Mouse (Mus musculus) limb, embryonic 14.5 days (tissue): ENCODE results near the gene Tacc2. TPM values are rescaled to one million over a fixed set of nuclear protein-coding genes. Genes with fewer than 3 reads are reported as not detected.

Experiments
- ATAC-seq: fragments of 200-750 bp; cut with Nextera tagmentation; 2 replicates; pipeline ENCODE4 v1.8.0; 2017; ENCODE audit warnings: low read depth, moderate number of reproducible peaks, moderate TSS enrichment; ENCODE audit not compliant: low FRiP score
- DNase-seq: peaks from one replicate; pipeline ENCODE4 v3.0.0-alpha.2; 2015; ENCODE audit warnings: low spot score
- H3K27ac ChIP-seq: fragments of 300-500 bp; sonication (generic); replicated peaks from 2 replicates; pipeline ENCODE4 v1.5.1; 2014; ENCODE audit warnings: low read depth, mild to moderate bottlenecking, low read length, moderate library complexity, mixed read lengths
- H3K27me3 ChIP-seq: fragments of 300-500 bp; sonication (generic); 2 replicates; pipeline ENCODE4 v1.6.1; 2014; ENCODE audit warnings: low read length, mixed read lengths; ENCODE audit not compliant: control insufficient read depth, insufficient read depth
- H3K36me3 ChIP-seq: fragments of 300-500 bp; sonication (generic); 2 replicates; pipeline ENCODE4 v1.6.1; 2014; ENCODE audit warnings: mild to moderate bottlenecking, low read length, moderate library complexity, mixed read lengths; ENCODE audit not compliant: control insufficient read depth, insufficient read depth
- H3K4me1 ChIP-seq: fragments of 300-500 bp; sonication (generic); 2 replicates; pipeline ENCODE4 v1.6.1; 2014; ENCODE audit warnings: antibody characterized with exemption, low read length, mixed read lengths; ENCODE audit not compliant: control insufficient read depth, insufficient read depth
- H3K4me2 ChIP-seq: fragments of 300-500 bp; sonication (generic); replicated peaks from 2 replicates; pipeline ENCODE4 v1.6.1; 2014; ENCODE audit warnings: low read depth, mild to moderate bottlenecking, low read length, moderate library complexity; ENCODE audit not compliant: severe bottlenecking
- H3K4me3 ChIP-seq: fragments of 300-500 bp; sonication (generic); replicated peaks from 2 replicates; pipeline ENCODE4 v1.5.1; 2014; ENCODE audit warnings: low read length
- H3K9ac ChIP-seq: fragments of 300-500 bp; sonication (generic); 2 replicates; pipeline ENCODE4 v1.6.1; 2014; ENCODE audit warnings: mild to moderate bottlenecking, low read depth, low read length, moderate library complexity; ENCODE audit not compliant: severe bottlenecking
- H3K9me3 ChIP-seq: fragments of 300-500 bp; sonication (generic); 2 replicates; pipeline ENCODE4 v1.6.1; 2016; ENCODE audit warnings: low read length; ENCODE audit not compliant: control insufficient read depth
- POLR2A ChIP-seq: fragments of 200-500 bp; IDR thresholded peaks from 2 replicates; pipeline ENCODE4 v1.8.0; 2012; ENCODE audit warnings: inconsistent platforms, mild to moderate bottlenecking, moderate library complexity, borderline replicate concordance; ENCODE audit not compliant: insufficient read depth, insufficient read length; ENCODE audit errors: extremely low read depth
- WGBS: fragments of 180-500 bp; shearing (Covaris S2); extraction: QIAGEN DNeasy Blood & Tissue Kit; methylation state at CpG from one replicate; pipeline ENCODE4 v1.1.7; 2014; 5-methylcytosine and 5-hydroxymethylcytosine counted together
- polyA plus RNA-seq, 2 experiments: library from polyadenylated mRNA; depleted of rRNA in 1 of 2; stranded (reverse) in 1 of 2; unstranded in 1 of 2; fragments of >200 nt; fragmentation: Nextera tagmentation in 1 of 2; extraction: Ambion mirVana in 1 of 2; gene quantifications; 2 replicates each; pipeline versions ENCODE4 v1.2.1 to v1.2.3; 2012 to 2014

Tacc2 gene
- polyA plus RNA-seq, 2 experiments = 38.2 to 49.1 TPM

DNA sequence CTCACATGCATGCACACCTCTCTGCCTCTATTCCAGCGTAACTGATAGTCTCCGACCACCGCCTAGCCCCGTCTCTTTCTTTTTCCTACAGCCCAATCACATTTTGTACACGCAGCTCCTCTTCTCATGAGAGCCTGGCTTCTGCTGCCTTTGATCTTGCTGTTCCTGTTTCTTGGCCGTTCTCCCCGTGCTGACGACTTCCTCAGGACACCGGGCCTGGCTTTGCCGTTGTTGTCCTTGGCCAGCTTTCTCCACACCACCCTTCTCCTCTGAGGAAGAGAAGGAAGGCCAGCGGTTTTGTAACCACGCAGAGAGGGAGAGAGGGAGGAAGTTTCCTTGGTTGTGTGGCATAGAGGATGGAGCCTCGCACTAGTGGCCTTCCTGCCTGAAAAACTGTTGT lies 80.5 kb downstream of the Tacc2 start:
- Histone ChIP-seq H3K4me3 (no peak overlapping the region), H3K9ac (no peak overlapping the region), H3K27me3 (no peaks in the 10 kb centered on the region), H3K27ac (no peak overlapping the region), H3K4me1 (no peaks in the 10 kb centered on the region; the same call in 1 of the 2 replicates), H3K4me2 (no peak overlapping the region), H3K9me3 (no peaks in the 10 kb centered on the region), H3K36me3 (no peaks in the 10 kb centered on the region)
- 55% methylated on average over 13 of the region's 13 CpGs for WGBS
- ATAC-seq = no peak
- no peak for DNase-seq
- no peak for TF ChIP-seq POLR2A

DNA sequence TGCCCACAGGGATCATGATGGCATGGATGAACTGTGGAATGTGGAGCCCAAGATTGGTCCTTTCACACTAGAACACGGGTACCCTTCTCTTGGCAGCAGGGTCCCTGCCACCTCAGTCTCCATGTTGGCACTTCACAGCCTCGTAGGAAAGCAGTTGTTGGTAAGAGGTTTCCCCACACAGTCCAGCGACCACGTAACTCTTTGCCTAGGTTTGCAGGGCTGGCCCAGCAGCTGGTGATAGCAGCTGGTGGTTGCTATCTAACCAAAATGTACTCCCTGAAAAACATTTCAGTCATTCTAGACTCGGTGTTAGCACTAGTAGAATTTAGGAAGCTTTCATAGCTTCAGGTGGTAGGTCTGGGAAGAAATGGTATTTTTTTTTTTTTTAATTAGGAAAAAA lies 81.9 kb downstream of the Tacc2 start:
- ATAC-seq = no peak
- Histone ChIP-seq H3K4me2 (no peak overlapping the region), H3K36me3 (0 out of 2 replicates have a peak, but pooled peaks cover 6% of the 10 kb centered on the region), H3K4me3 (no peak overlapping the region), H3K9ac (no peak overlapping the region), H3K9me3 (no peaks in the 10 kb centered on the region), H3K27me3 (no peaks in the 10 kb centered on the region), H3K4me1 (no peaks in the 10 kb centered on the region; the same call in 1 of the 2 replicates), H3K27ac (no peak overlapping the region)
- no peak for DNase-seq
- no peak for TF ChIP-seq POLR2A
- WGBS = 97% methylated on average over 5 of the region's 5 CpGs

DNA sequence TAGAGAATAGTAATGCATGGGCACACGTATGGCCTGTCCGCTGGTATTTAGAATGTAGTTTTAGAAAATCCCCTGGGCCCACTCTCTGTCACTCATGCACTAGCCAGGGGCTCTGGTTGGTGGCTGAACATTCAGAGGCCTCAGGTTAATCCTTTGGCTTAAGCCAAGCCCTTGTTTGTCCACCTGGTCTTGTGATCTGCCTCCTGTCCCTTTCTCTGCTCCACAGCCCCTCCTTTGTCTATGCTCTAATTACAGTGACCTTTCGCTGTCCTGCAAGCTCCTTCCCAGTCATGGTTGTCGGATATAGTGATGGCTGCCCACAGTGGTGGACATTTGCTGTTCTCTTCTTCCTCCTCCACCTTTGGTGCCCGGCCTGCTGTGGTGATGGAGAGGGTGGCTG lies 85.0 kb downstream of the Tacc2 start:
- Histone ChIP-seq H3K27ac (no peak overlapping the region), H3K9me3 (no peaks in the 10 kb centered on the region), H3K4me2 (no peak overlapping the region), H3K9ac (no peak overlapping the region), H3K27me3 (no peaks in the 10 kb centered on the region), H3K4me3 (no peak overlapping the region), H3K36me3 (peaks cover 6% of the 10 kb centered on the region; the same call in 1 of the 2 replicates), H3K4me1 (no peaks in the 10 kb centered on the region)
- no peak for TF ChIP-seq POLR2A
- DNase-seq (no peak), ATAC-seq (no peak)
- 80% methylated on average over 5 of the region's 5 CpGs for WGBS

GRCm38 (mm10) chr7:130662869-130663268 lies 85.6 kb downstream of the Tacc2 start:
- Histone ChIP-seq H3K4me3 (no peak overlapping the region), H3K27me3 (no peaks in the 10 kb centered on the region), H3K4me2 (no peak overlapping the region), H3K36me3 (peaks cover 6% of the 10 kb centered on the region; the same call in 1 of the 2 replicates), H3K9me3 (no peaks in the 10 kb centered on the region), H3K27ac (no peak overlapping the region), H3K4me1 (no peaks in the 10 kb centered on the region), H3K9ac (no peak overlapping the region)
- no peak for TF ChIP-seq POLR2A
- 60% methylated on average over 4 of the region's 4 CpGs for WGBS
- ATAC-seq = peak; percentile 30; the same call in 1 of the 2 replicates
- DNase-seq = no peak

- Histone ChIP-seq H3K4me3 (no peak overlapping the region), H3K36me3 (peaks cover 6% of the 10 kb centered on the region; the same call in 1 of the 2 replicates), H3K27ac (no peak overlapping the region), H3K9me3 (no peaks in the 10 kb centered on the region), H3K9ac (no peak overlapping the region), H3K4me1 (peaks cover 9% of the 10 kb centered on the region), H3K4me2 (no peak overlapping the region), H3K27me3 (no peaks in the 10 kb centered on the region)
- ATAC-seq (no peak), DNase-seq (no peak)
- WGBS = 93% methylated on average over 5 of the region's 5 CpGs
- no peak for TF ChIP-seq POLR2A
These were observed 86.8 kb downstream of the Tacc2 start for GRCm38 (mm10) chr7:130664037-130664436.

- no peak for TF ChIP-seq POLR2A
- Histone ChIP-seq H3K27me3 (no peaks in the 10 kb centered on the region), H3K9ac (no peak overlapping the region), H3K27ac (no peak overlapping the region), H3K36me3 (peaks cover 6% of the 10 kb centered on the region; the same call in 1 of the 2 replicates), H3K4me1 (peaks cover 14% of the 10 kb centered on the region), H3K9me3 (no peaks in the 10 kb centered on the region), H3K4me3 (no peak overlapping the region), H3K4me2 (no peak overlapping the region)
- DNase-seq (no peak), ATAC-seq (no peak)
- WGBS = 84% methylated on average over 5 of the region's 5 CpGs
These were observed 87.4 kb downstream of the Tacc2 start for GRCm38 (mm10) chr7:130664629-130665028.
